Mouse (Mus musculus) right cerebral cortex, postnatal 25 days (tissue): ENCODE results near the gene Mad2l2.
A peak's percentile ranks its signal among the peaks of the same experiment; 100 is the strongest.

Experiments
- DNase-seq: peaks from one replicate; pipeline ENCODE4 v3.0.0; 2022

Mad2l2 gene

DNA sequence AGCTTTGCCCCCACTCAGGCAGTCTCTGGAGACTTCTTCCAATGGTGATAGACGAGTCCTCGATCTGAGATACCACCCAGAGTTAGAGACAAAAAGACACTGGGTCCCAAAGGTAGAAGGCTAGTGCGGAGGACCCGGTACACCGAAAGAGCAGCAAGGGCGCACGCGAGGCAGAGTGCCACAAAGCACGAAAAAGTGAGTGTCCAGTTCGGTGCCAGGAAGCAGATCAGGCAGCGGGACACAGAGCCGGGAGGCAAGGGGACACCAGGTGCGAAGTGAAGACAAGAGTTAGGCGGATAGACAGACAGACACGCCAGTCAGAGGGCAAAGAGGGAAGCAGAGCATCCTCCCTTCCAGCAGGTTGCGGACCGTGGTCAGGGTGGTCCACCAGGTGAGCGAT lies at the start of gene Mad2l2:
Gene Mad2l2, plus strand, starts transcription at position 252 of the 400 bp plus-strand sequence.
- no peak for DNase-seq

DNA sequence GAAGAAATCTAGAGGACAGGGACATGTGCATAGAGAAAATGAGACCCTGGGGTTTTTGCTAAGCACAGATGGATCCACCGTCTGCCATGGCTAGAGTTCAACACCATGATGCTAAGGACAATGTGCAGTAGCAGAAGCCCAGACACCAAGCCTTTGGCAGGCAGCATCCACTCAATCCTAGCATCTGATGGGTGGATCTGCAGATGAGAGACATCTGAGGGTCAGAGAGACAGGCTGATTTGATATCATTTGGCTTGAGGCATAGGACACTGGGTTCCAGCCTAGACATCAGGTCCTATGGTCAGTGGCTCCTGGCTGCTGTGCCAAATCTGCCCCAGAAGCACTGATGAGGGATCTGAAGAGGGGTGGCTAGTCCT lies 49.6 kb upstream of the Mad2l2 start:
- DNase-seq, result no peak

DNA sequence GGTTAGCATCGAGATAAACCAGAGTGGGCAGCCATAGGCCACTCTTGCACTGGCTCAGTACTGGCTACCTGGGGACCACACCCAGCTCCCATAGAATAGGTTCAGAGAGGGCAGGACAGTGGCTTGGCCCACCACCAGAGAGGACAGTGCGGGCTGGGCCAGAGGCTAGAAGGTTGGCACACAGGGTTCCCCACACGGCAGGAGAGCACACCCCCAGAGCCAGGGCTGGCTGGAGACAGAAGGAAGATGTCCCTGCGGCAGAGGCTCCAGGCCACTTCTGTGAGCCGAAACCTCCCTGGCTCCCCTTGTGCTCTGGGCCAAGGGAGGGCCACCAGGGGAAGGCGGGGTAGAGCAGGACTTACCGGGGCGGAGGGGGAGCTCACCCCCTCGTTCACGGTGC lies 49.0 kb upstream of the Mad2l2 start:
- no peak for DNase-seq

DNA sequence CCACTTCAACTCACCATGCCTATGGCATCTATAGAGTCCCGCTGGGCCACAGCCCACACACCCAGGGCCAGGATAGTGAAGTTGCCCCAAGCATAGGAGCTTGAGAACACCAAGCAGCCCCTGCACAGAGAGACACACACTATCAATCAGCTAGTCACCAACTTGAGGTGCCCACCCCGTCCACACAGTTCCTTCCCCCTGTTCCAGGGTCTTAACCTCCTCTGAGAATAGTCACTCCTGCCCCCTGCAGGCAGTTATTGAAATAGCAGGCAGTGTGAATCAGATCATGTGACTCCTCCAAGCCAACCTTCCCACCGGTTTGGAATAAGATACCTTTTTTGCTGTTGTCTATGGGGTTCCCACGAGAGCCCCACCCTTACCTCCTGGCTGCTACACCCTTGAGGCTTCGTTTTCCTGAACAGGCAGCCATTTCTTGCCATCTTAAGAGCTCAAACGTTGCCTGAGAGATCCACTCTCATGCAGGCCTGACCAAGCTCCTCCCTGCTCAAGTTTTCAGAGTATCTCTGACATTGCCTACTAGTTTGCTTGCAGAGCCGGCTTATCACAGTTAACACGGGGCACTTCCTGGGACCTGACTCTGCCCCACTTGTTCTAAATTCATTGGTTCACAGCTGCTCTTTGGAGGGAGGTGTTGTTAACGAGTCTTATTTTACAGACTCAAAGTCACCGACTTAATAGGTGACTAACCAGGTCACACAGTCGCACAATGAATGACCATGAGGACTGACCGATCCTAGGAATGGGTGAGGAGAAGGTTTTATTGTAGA lies 47.7 kb upstream of the Mad2l2 start:
- DNase-seq, result no peak

GRCm38 (mm10) chr4:148083176-148083899 lies 46.8 kb upstream of the Mad2l2 start:
- no peak for DNase-seq

DNA sequence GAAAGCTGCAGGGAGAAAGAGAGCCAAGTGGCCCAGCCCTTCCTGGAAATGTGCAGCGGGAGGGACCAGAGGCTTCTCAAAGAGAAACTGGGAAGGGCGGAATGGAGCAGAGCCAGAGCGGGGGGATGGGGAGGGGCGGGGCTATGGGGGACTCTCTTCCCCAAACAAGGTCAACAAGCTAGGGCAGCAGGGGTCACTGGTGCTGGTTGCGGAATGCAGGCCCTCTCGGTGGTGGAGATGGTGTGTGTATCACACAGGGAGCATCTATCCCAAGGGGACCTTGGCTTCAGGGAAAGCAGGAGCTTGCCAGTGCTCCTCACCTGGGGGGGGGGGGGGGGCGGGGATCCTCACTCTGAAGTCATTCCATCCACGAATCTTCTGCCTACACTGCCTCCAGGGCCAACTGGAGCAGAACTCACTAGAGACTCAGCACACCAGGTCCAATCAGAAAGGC lies 45.9 kb upstream of the Mad2l2 start:
- no peak for DNase-seq

GRCm38 (mm10) chr4:148085131-148085906 lies 44.9 kb upstream of the Mad2l2 start:
- no peak for DNase-seq

DNA sequence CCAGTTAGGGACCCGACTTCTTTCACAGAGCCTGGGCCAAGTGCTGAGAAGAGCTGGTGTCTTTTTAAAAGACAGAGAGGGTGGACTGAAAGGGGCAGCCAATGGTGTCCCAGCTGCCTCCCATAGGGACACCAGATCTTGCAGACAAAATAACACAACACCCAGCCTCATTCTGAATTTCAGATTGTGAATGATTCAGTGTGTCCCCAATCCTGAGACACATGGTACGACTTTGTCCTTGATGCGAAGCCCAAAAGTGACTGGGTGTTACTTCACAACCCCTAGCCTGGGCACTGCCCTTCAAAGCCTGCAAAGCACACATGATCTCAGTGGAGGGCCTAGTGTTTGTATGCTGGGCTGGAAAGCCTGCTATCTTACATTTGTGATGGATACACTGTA lies 44.3 kb upstream of the Mad2l2 start:
- no peak for DNase-seq

DNA sequence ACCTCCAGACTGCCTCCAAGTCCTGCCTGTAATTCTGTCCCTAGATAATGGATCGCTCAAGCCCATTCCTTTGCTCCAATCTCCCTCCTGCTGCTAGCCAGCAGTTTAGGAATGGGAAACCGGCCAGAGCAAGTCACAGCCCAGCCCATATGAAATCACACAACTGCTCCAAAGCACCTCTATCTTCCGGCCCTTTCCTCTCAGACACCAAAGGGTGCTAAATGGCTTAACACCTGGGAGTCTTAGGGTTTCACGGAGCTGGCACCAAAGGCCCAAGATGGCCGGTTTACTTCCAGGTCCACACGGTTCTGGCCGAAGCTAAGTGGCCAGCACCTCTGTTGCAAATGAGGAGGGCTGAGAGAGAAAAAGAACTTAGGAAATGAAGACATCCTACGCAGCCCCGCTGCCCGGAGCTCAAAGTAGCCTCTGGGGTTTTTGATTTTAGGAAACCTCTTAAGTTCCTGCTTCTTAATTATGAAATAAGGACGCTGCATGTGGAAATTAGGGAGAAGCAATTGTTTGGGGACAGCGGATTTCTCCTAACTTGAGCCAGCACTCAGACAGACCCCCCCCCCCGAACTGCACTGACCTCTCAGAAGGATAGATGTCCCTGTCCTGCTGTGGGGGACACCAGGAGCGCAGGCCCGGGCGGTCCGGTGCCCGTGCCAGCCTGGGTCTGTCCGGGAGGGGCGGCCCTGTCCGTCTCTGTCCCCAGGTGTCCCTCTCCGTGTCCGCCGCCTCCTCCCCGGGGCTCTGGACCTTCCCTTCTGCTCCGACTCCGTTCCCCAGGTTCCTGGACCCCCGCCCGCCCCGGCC lies 42.9 kb upstream of the Mad2l2 start:
- DNase-seq, result no peak

DNA sequence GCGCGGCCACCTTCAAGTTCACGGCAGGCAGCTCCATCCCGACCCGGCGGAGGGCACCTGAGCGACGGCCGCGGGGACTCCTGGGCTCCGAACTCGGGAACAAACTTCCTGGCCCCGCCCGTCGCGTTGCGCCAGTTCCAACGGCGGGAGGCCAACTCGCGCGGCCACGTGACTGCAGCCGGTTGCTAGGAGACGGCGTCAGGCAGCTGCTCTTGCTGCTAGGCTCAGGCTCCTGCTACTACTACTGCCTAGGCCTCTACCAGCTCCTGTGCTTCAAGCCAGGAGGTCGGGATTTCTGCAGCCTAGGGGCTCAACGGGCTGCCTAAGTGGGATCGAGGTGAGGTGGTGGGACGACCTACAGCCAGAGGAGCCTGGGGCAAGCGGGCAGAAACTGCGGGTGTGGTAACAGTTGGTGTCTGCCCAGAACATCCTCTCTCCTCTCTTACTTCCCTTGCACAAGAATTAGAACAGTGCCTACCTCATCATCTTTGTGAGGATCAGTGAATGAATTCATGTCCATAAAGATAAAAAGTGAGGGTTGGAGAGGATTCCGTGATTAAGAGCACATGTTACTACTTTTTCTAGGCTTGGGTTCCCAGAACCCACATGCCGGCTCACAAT lies 42.2 kb upstream of the Mad2l2 start, which contains the start of gene Agtrap:
Gene Agtrap, minus strand, starts transcription at position 125 of the 621 bp plus-strand sequence.
- DNase-seq, result peak; percentile 94

- DNase-seq, result no peak
These were observed 41.0 kb upstream of the Mad2l2 start for GRCm38 (mm10) chr4:148089166-148089565.

- DNase-seq, result no peak
These were observed 39.0 kb upstream of the Mad2l2 start for GRCm38 (mm10) chr4:148091181-148091580.

GRCm38 (mm10) chr4:148092551-148093271 lies 37.5 kb upstream of the Mad2l2 start:
- no peak for DNase-seq

GRCm38 (mm10) chr4:148094161-148094560 lies 36.0 kb upstream of the Mad2l2 start:
- DNase-seq, result no peak

GRCm38 (mm10) chr4:148095081-148095480 lies 35.1 kb upstream of the Mad2l2 start:
- no peak for DNase-seq

DNA sequence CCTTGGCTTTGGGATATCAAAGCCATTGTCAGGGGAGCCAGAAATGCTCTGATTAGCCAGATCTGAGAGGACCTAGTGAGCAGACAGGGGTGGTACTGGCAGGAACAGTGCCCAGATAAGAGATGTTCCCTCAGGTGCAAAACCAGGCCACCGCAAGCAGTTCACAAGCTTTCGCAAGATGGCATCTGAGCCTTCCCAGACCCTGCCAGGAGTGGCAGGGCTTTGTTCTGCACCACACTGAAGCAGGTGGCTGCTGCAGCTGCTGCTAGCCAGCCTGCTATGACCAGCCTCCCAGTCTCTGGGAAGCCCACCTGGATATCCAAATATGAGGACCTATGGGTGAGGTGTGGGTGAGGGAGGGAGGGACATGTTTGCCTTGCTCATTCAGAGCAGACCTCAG lies 32.2 kb upstream of the Mad2l2 start:
- no peak for DNase-seq

GRCm38 (mm10) chr4:148098666-148099065 lies 31.5 kb upstream of the Mad2l2 start:
- DNase-seq, result no peak

DNA sequence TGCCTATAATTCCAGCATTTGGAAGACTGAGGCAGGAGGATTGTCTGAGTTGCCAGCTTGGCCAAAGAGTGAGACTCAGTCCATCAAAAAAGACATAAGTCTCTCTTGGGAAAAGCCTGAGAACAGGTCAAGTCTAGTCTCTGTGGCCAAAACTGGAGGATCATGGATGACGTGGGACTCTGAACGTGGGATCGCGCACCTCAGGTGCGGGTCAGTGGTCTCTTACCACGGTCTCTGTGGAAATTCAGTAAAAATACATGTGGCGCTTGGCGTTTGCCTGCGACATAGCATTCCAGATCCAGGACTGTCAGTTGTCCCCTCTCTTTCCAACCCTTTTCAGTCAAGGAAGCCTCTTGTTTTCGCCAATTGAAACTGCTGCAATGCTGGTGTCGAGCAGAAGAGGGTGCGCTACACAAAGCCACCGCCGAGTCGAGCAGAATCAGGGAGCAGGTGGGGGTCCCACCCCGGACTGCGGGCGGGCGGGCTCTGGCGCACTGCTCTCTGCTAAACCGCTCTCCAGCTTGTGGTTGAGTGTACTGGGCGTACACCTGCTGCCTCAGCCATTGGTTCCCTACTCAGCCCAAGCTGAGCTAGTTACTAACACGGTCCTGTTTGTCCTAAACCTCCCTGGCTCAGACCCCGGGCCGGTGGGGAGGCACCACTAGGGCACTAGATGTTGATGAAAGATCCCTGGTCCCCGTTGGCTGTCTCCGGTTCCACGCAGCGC lies 28.2 kb upstream of the Mad2l2 start:
- peak; percentile 77 for DNase-seq

DNA sequence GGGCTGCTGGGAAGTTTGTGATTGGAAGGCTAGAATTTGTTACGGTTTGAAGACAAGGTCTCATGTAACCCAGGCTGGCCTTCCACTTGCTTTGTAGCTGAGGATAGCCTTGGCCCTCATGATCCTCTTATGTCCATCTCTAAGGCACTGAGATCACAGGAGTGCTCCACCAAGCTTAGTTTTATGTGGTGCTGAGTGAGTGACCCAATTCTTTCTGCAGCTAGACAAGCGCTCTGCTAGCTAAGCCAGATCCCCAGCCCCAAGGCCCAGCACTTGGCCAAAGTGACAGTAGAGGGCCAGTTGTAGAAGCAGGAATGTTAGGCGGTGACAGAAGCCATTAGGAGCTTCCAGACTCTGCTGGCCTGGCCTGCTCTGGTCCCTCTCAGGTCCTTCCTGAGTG lies 26.0 kb upstream of the Mad2l2 start:
- DNase-seq, result no peak

DNA sequence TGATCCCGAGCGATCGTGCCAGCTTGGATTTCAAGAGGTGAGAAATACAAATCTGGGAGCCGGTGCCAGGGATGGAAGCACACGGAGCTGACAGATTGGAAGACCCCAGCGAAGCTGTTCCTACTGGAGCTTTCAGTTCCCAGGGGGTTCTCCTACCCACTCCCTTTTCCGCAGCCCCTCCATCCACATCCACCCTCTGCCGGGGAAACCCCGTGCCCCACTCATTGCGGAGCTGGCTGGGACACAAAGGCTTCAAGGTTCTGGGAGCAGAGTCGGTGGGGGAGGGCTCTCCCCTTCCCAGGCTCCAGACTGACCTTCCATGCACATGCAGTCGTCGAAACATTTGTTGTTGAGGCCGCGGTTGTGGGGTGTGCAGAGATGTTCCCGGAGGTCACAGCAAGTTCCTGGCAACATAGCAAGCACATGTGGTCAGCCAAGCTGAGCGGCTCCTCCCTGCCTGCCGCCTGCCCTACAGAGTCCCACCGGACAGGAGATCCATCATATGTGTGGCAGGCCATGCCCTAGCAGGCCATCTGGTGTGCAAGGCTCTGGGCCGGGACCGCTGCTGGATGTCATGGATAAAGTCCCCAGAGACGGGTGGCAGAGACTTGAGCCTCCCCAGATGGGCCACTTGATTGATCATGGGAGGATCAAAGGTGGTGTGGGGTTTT lies 22.4 kb upstream of the Mad2l2 start:
- DNase-seq, result no peak
